Mouse (Mus musculus): Measurements from ENCODE around the gene Tmprss15. TPM values are rescaled to one million over a fixed set of nuclear protein-coding genes. Genes with fewer than 3 reads are reported as not detected.

The Tmprss15 gene
- total and polyA plus RNA-seq, 2 experiments from 2014 or later: 0.06 TPM; not detected in 1

- Histone ChIP-seq H3K4me3 (ENCODE audit: low read depth, low read length) (no peak overlapping the region), H3K4me1 (ENCODE audit: insufficient read depth, low read length) (no peaks in the 10 kb centered on the region), H3K4me2 (ENCODE audit: low read depth, low read length, poor library complexity, severe bottlenecking) (no peak overlapping the region), H3K27me3 (ENCODE audit: insufficient read depth, low read length) (no peaks in the 10 kb centered on the region), H3K27ac (ENCODE audit: low read depth, low read length) (no peak overlapping the region), H3K36me3 (ENCODE audit: insufficient read depth, low read length) (no peaks in the 10 kb centered on the region), H3K9me3 (ENCODE audit: low read length) (no peaks in the 10 kb centered on the region), H3K9ac (replicated peaks; ENCODE audit: low read length, poor library complexity, severe bottlenecking) (no peak overlapping the region)
- DNase-seq (ENCODE audit: low spot score) (no peak), ATAC-seq (ENCODE audit: low FRiP score) (no peak)
- WGBS: 88% methylated on average over 6 of the region's 6 CpGs
- no peak for TF ChIP-seq CTCF (IDR thresholded peaks at IDR 0.05)
These were observed 4.3 kb downstream of the Tmprss15 start for GRCm38 (mm10) chr16:79086550-79086949.

- no peaks in the 10 kb centered on the region for H3K27me3 ChIP-seq (ENCODE audit: insufficient read depth, low read length)
- peak; percentile 50; the same call in 1 of the 2 replicates for TF ChIP-seq CTCF (IDR thresholded peaks at IDR 0.05)
- H3K27ac ChIP-seq (ENCODE audit: low read depth, low read length): no peak overlapping the region
- no peak overlapping the region for H3K4me2 ChIP-seq (ENCODE audit: low read depth, low read length, poor library complexity, severe bottlenecking)
- 100% methylated on average over 1 of the region's 1 CpGs for WGBS
- H3K9ac ChIP-seq (replicated peaks; ENCODE audit: low read length, poor library complexity, severe bottlenecking): no peak overlapping the region
- DNase-seq (ENCODE audit: low spot score): peak; percentile 12
- no peaks in the 10 kb centered on the region for H3K4me1 ChIP-seq (ENCODE audit: insufficient read depth, low read length)
- H3K36me3 ChIP-seq (ENCODE audit: insufficient read depth, low read length): no peaks in the 10 kb centered on the region
- H3K4me3 ChIP-seq (ENCODE audit: low read depth, low read length): no peak overlapping the region
- H3K9me3 ChIP-seq (ENCODE audit: low read length): no peaks in the 10 kb centered on the region
- no peak for ATAC-seq (ENCODE audit: low FRiP score)
These were observed 27.0 kb downstream of the Tmprss15 start for GRCm38 (mm10) chr16:79063848-79064247.

GRCm38 (mm10) chr16:79058775-79059558 is 31.9 kb downstream of the Tmprss15 start:
- no peaks in the 10 kb centered on the region for H3K4me1 ChIP-seq (ENCODE audit: insufficient read depth, low read length)
- no peak overlapping the region for H3K4me3 ChIP-seq (ENCODE audit: low read depth, low read length)
- 58% methylated on average over 12 of the region's 12 CpGs for WGBS
- peak; percentile 55 for DNase-seq (ENCODE audit: low spot score)
- peak; percentile 76 for TF ChIP-seq CTCF (IDR thresholded peaks at IDR 0.05)
- no peaks in the 10 kb centered on the region for H3K36me3 ChIP-seq (ENCODE audit: insufficient read depth, low read length)
- H3K27ac ChIP-seq (ENCODE audit: low read depth, low read length): no peak overlapping the region
- ATAC-seq (ENCODE audit: low FRiP score): no peak
- no peak overlapping the region for H3K9ac ChIP-seq (replicated peaks; ENCODE audit: low read length, poor library complexity, severe bottlenecking)
- no peaks in the 10 kb centered on the region for H3K27me3 ChIP-seq (ENCODE audit: insufficient read depth, low read length)
- H3K4me2 ChIP-seq (ENCODE audit: low read depth, low read length, poor library complexity, severe bottlenecking): no peak overlapping the region
- H3K9me3 ChIP-seq (ENCODE audit: low read length): no peaks in the 10 kb centered on the region

- Histone ChIP-seq H3K4me3 (ENCODE audit: low read depth, low read length) (no peak overlapping the region), H3K9ac (replicated peaks; ENCODE audit: low read length, poor library complexity, severe bottlenecking) (no peak overlapping the region), H3K27ac (ENCODE audit: low read depth, low read length) (no peak overlapping the region), H3K4me2 (ENCODE audit: low read depth, low read length, poor library complexity, severe bottlenecking) (no peak overlapping the region), H3K4me1 (ENCODE audit: insufficient read depth, low read length) (no peaks in the 10 kb centered on the region), H3K27me3 (ENCODE audit: insufficient read depth, low read length) (no peaks in the 10 kb centered on the region), H3K36me3 (ENCODE audit: insufficient read depth, low read length) (no peaks in the 10 kb centered on the region), H3K9me3 (ENCODE audit: low read length) (no peaks in the 10 kb centered on the region)
- DNase-seq (ENCODE audit: low spot score): no peak
- TF ChIP-seq CTCF (IDR thresholded peaks at IDR 0.05): no peak
- 85% methylated on average over 2 of the region's 2 CpGs for WGBS
- no peak for ATAC-seq (ENCODE audit: low FRiP score)
These were observed 58.3 kb downstream of the Tmprss15 start for GRCm38 (mm10) chr16:79032593-79032992.

- Histone ChIP-seq H3K4me2 (ENCODE audit: low read depth, low read length, poor library complexity, severe bottlenecking) (no peak overlapping the region), H3K9ac (replicated peaks; ENCODE audit: low read length, poor library complexity, severe bottlenecking) (no peak overlapping the region), H3K4me3 (ENCODE audit: low read depth, low read length) (no peak overlapping the region), H3K27me3 (ENCODE audit: insufficient read depth, low read length) (no peaks in the 10 kb centered on the region), H3K36me3 (ENCODE audit: insufficient read depth, low read length) (no peaks in the 10 kb centered on the region), H3K27ac (ENCODE audit: low read depth, low read length) (no peak overlapping the region), H3K9me3 (ENCODE audit: low read length) (no peaks in the 10 kb centered on the region), H3K4me1 (ENCODE audit: insufficient read depth, low read length) (no peaks in the 10 kb centered on the region)
- ATAC-seq (ENCODE audit: low FRiP score) (no peak), DNase-seq (ENCODE audit: low spot score) (no peak)
- WGBS: 87% methylated on average over 2 of the region's 2 CpGs
- TF ChIP-seq CTCF (IDR thresholded peaks at IDR 0.05): no peak
These were observed 88.1 kb downstream of the Tmprss15 start for GRCm38 (mm10) chr16:79002812-79003211.

- Histone ChIP-seq H3K4me3 (ENCODE audit: low read depth, low read length) (no peak overlapping the region), H3K27ac (ENCODE audit: low read depth, low read length) (no peak overlapping the region), H3K4me1 (ENCODE audit: insufficient read depth, low read length) (no peaks in the 10 kb centered on the region), H3K9me3 (ENCODE audit: low read length) (no peaks in the 10 kb centered on the region), H3K36me3 (ENCODE audit: insufficient read depth, low read length) (no peaks in the 10 kb centered on the region), H3K9ac (replicated peaks; ENCODE audit: low read length, poor library complexity, severe bottlenecking) (no peak overlapping the region), H3K27me3 (ENCODE audit: insufficient read depth, low read length) (no peaks in the 10 kb centered on the region), H3K4me2 (ENCODE audit: low read depth, low read length, poor library complexity, severe bottlenecking) (no peak overlapping the region)
- no peak for ATAC-seq (ENCODE audit: low FRiP score)
- TF ChIP-seq CTCF (IDR thresholded peaks at IDR 0.05): no peak
- WGBS: 91% methylated on average over 9 of the region's 9 CpGs
- DNase-seq (ENCODE audit: low spot score): no peak
These were observed 89.2 kb downstream of the Tmprss15 start for GRCm38 (mm10) chr16:79001679-79002078.
